Mouse (Mus musculus) hindbrain, embryonic 14.5 days (tissue): ENCODE measurements around the gene Gm4131. TPM values are rescaled to one million over a fixed set of nuclear protein-coding genes. Genes with fewer than 3 reads are reported as not detected.

Experiments used
- ATAC-seq: fragments of 200-750 bp; cut with Nextera tagmentation; 2 replicates; pipeline ENCODE4 v1.8.0; 2017; ENCODE audit warnings: moderate number of reproducible peaks, mild to moderate bottlenecking, moderate TSS enrichment, moderate library complexity; ENCODE audit not compliant: low FRiP score
- DNase-seq: peaks from one replicate; pipeline ENCODE4 v3.0.0-alpha.2; 2015; ENCODE audit warnings: low spot score
- H3K27ac ChIP-seq: fragments of 300-500 bp; sonication (generic); 2 replicates; pipeline ENCODE4 v1.5.1; 2014; ENCODE audit warnings: mild to moderate bottlenecking, moderate library complexity
- H3K27me3 ChIP-seq: fragments of 300-500 bp; sonication (generic); 2 replicates; pipeline ENCODE4 v1.6.1; 2014; ENCODE audit warnings: mild to moderate bottlenecking, low read length, mixed read lengths; ENCODE audit not compliant: control insufficient read depth, insufficient read depth
- H3K36me3 ChIP-seq: fragments of 300-500 bp; sonication (generic); replicated peaks from 2 replicates; pipeline ENCODE4 v1.6.1; 2014; ENCODE audit not compliant: control insufficient read depth, insufficient read depth
- H3K4me1 ChIP-seq: fragments of 300-500 bp; sonication (generic); replicated peaks from 2 replicates; pipeline ENCODE4 v1.6.1; 2014; ENCODE audit warnings: antibody characterized with exemption, low read length, mixed read lengths; ENCODE audit not compliant: control insufficient read depth, insufficient read depth
- H3K4me2 ChIP-seq: fragments of 300-500 bp; sonication (generic); replicated peaks from 2 replicates; pipeline ENCODE4 v1.6.1; 2014; ENCODE audit warnings: mild to moderate bottlenecking, moderate library complexity
- H3K4me3 ChIP-seq: fragments of 300-500 bp; sonication (generic); replicated peaks from 2 replicates; pipeline ENCODE4 v1.5.1; 2014; ENCODE audit warnings: mild to moderate bottlenecking, low read length
- H3K9ac ChIP-seq: fragments of 300-500 bp; sonication (generic); 2 replicates; pipeline ENCODE4 v1.6.1; 2014
- H3K9me3 ChIP-seq: fragments of 300-500 bp; sonication (generic); 2 replicates; pipeline ENCODE4 v1.6.1; 2016; ENCODE audit warnings: low read length; ENCODE audit not compliant: control insufficient read depth
- WGBS: fragments of 180-500 bp; shearing (Covaris S2); extraction: QIAGEN DNeasy Blood & Tissue Kit; methylation state at CpG from one replicate; pipeline ENCODE4 v1.1.7; 2014; 5-methylcytosine and 5-hydroxymethylcytosine counted together
- polyA plus RNA-seq: library from polyadenylated mRNA; unstranded; fragments of >200 nt; fragmentation: Nextera tagmentation; extraction: Ambion mirVana; gene quantifications from 2 replicates; pipeline ENCODE4 v1.2.1, GENCODE M21; 2014

Gene Gm4131
- polyA plus RNA-seq, 1 experiment from 2014 or later: 0.17 TPM

DNA sequence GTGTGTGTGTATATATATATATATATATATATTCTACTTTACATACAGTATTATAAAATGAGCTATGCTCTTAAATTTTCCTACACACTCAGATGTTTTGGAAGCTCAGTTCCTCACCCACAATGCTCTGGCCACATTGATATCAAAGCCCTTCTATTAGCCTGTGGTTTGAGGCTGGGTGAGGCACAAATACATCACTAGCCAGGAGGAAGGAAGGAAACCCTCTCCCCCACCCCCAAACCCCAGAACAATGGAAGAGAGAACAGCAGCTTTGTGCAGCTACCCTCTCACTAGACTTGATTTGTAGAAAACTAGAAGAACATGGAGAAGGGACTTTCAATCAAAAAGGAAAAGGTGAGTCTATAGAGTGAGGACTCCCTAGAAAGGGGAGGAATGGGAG is 126.7 kb downstream of the Gm4131 start:
- no peak overlapping the region for H3K9ac ChIP-seq
- DNase-seq: no peak

GRCm38 (mm10) chr14:62438236-62438635 is 128.5 kb downstream of the Gm4131 start:
- no peaks in the 10 kb centered on the region for H3K27me3 ChIP-seq
- no peaks in the 10 kb centered on the region for H3K36me3 ChIP-seq
- H3K9ac ChIP-seq: no peak overlapping the region
- 90% methylated on average over 4 of the region's 4 CpGs for WGBS
- DNase-seq (no peak), ATAC-seq (no peak)
- no peak overlapping the region for H3K4me3 ChIP-seq
- H3K27ac ChIP-seq: no peak overlapping the region
- no peak overlapping the region for H3K4me2 ChIP-seq
- H3K4me1 ChIP-seq: no peaks in the 10 kb centered on the region
- no peaks in the 10 kb centered on the region for H3K9me3 ChIP-seq

More for the DNA sequence above, 126.7 kb downstream of the Gm4131 start:
- H3K36me3 ChIP-seq: no peaks in the 10 kb centered on the region
- H3K4me1 ChIP-seq: no peaks in the 10 kb centered on the region
- no peak overlapping the region for H3K27ac ChIP-seq
- no peak overlapping the region for H3K4me2 ChIP-seq
- H3K9me3 ChIP-seq: no peaks in the 10 kb centered on the region
- H3K27me3 ChIP-seq: no peaks in the 10 kb centered on the region
- no peak for ATAC-seq
- H3K4me3 ChIP-seq: no peak overlapping the region

DNA sequence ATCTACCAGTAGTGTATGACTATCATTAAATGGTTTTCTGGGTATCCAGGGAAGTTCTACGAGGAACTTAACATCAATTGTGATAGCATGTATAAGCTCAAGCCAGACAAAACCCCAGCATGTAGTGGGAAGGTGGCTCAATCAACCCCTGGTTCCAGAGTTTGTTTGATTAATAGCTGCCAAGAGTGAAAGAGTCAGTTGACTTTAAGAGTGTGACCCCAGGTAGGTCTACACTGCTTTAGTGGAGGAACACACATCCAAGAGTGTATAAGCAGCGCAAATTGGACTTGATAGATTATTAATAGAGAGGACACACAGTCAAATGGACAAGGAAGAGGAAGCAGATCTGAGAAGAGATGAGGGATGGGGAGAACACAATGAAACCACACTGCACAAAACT is 128.9 kb downstream of the Gm4131 start:
- H3K9me3 ChIP-seq: no peaks in the 10 kb centered on the region
- no peak for ATAC-seq
- no peak overlapping the region for H3K4me2 ChIP-seq
- no peak overlapping the region for H3K4me3 ChIP-seq
- H3K27ac ChIP-seq: no peak overlapping the region
- WGBS: 93% methylated on average over 2 of the region's 2 CpGs
- no peaks in the 10 kb centered on the region for H3K4me1 ChIP-seq
- H3K36me3 ChIP-seq: no peaks in the 10 kb centered on the region
- DNase-seq: no peak
- no peaks in the 10 kb centered on the region for H3K27me3 ChIP-seq
- H3K9ac ChIP-seq: no peak overlapping the region

DNA sequence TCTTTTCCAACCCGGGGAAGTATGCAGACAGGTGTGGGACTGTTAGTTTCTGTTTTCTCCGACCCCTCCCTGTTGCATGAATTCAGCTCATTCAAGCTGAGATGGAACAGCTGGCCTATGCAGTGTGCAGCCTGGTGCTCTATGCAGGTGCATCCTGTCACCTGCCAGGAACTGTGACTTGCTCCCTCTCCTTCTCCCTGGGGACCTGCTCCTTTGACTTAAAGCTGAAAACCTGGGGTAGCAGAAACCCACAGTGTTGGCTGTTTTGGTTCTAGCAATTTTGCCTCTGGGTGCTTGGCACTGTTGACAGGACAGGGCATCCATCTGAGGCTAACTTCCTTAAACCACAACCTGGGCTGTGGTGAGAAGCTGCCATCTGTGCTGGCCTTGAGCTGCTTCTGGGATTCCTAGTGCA is 141.4 kb downstream of the Gm4131 start:
- Histone ChIP-seq H3K9ac (no peak overlapping the region), H3K36me3 (no peaks in the 10 kb centered on the region), H3K4me1 (no peaks in the 10 kb centered on the region), H3K9me3 (no peaks in the 10 kb centered on the region), H3K27me3 (no peaks in the 10 kb centered on the region), H3K27ac (no peak overlapping the region), H3K4me3 (no peak overlapping the region), H3K4me2 (no peak overlapping the region)
- ATAC-seq: no peak
- DNase-seq: no peak
- 76% methylated on average over 2 of the region's 2 CpGs for WGBS

DNA sequence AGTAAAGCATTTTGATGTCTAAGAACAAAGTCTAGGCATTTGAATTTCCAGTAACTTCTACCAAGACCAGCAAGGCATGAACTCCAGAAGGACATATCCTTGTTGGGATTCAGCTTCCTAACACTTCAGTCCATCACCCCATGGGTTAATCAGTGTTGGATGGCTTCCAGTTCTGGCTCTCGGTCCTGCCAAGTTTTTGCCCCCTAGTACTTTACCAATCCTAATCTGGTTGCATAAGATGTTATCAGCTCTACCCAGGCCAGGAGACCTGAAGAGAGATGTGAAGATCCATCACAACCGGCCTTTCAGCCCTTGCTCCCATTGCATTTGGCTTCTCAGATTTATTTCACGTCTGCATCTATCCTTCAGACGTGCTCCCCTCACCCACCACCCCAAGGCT is 144.5 kb downstream of the Gm4131 start:
- Histone ChIP-seq H3K27ac (no peak overlapping the region), H3K4me3 (no peak overlapping the region), H3K4me1 (0 out of 2 replicates have a peak, but pooled peaks cover under 1% of the 10 kb centered on the region), H3K4me2 (no peak overlapping the region), H3K36me3 (no peaks in the 10 kb centered on the region), H3K27me3 (no peaks in the 10 kb centered on the region), H3K9ac (no peak overlapping the region), H3K9me3 (no peaks in the 10 kb centered on the region)
- DNase-seq (peak; percentile 50), ATAC-seq (no peak)
- 63% methylated on average over 4 of the region's 4 CpGs for WGBS

DNA sequence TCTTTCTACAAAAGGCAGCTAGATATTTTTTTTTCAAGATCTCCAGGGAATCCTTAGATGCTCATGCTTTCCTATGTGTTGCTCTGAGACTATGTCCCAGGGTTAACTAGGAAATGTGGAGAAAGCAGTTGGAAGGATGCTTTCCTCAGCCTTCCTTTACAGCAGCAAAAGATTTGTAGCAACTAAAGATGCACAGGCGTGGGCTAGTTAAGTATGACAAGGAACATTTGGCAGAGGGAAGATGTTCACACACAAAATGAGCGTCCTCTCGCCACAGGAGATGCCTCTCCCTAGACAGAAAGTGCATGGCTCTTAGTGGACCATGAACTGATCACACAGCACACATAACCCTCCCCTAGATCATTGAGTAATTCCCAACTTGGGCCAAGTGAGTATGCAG is 149.2 kb downstream of the Gm4131 start:
- DNase-seq (no peak), ATAC-seq (no peak)
- Histone ChIP-seq H3K9me3 (no peaks in the 10 kb centered on the region), H3K4me3 (no peak overlapping the region), H3K27me3 (no peaks in the 10 kb centered on the region), H3K4me2 (no peak overlapping the region), H3K36me3 (no peaks in the 10 kb centered on the region), H3K27ac (peak overlapping the region; percentile 69), H3K9ac (no peak overlapping the region), H3K4me1 (0 out of 2 replicates have a peak, but pooled peaks cover 4% of the 10 kb centered on the region)
- 90% methylated on average over 3 of the region's 3 CpGs for WGBS

DNA sequence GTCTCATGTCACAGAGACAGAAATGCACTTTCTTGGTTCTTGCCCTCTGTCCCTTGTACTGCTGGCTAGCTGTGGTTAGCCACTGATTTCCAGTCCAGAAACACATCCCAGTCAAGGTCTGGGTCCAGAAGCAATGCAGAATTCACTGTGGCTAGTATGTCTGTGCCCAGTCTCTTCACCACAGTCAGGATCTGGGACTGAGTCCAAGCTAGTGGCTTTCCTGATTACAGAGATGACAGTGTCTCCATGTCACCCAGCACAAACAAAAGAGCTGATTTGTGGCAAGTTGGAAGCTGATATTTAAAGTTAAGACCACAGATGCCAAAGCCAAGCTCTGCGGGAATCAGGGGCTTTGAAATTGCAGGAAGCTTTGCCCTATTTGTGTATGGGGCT is 150.0 kb downstream of the Gm4131 start:
- ATAC-seq (peak; percentile 83), DNase-seq (peak; percentile 50)
- 42% methylated on average over 1 of the region's 1 CpGs for WGBS
- H3K9me3 ChIP-seq: no peaks in the 10 kb centered on the region
- no peak overlapping the region for H3K4me3 ChIP-seq
- H3K4me2 ChIP-seq: no peak overlapping the region
- no peak overlapping the region for H3K9ac ChIP-seq
- no peaks in the 10 kb centered on the region for H3K36me3 ChIP-seq
- 0 out of 2 replicates have a peak, but pooled peaks cover 4% of the 10 kb centered on the region for H3K4me1 ChIP-seq
- H3K27ac ChIP-seq: peak overlapping the region; percentile 69
- no peaks in the 10 kb centered on the region for H3K27me3 ChIP-seq

DNA sequence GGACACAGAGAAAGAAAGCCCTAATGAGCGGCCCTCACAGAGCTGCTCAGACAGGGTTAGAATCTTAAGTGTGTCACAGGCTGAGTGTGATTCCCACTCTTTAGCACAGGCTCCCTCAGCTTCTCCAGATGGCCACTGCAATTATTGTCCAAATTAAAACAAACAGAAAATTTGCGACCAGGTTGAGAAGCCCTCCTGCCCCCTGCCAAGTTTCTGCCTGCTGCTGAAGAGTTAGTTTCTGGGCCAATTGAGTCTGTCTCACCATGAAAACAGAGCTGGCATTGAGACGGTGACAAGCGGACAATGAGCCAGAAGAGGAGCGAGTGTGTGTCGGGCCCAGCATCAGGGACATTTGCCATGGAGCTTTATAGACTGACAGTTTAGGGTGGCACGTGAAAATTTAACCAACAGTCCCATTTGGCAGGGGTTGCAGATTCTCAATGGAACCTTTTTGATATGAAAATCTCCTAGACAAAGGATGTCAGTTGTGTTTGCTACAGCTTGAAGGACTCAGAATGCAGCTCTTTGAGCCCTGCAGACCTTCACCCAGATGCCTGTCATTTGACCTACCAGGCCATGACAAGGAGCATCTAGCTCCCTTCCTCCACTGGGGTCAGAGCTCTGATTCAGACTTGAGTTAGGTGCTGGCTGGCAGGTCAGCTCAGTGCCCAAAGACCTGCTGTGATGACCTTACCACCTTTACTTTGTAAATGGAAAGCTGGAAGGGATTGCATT is 150.5 kb downstream of the Gm4131 start:
- H3K27me3 ChIP-seq: no peaks in the 10 kb centered on the region
- DNase-seq (peak; percentile 64), ATAC-seq (peak; percentile 91)
- H3K36me3 ChIP-seq: no peaks in the 10 kb centered on the region
- H3K9me3 ChIP-seq: no peaks in the 10 kb centered on the region
- no peak overlapping the region for H3K4me2 ChIP-seq
- 20% methylated on average over 7 of the region's 7 CpGs for WGBS
- peak overlapping the region; percentile 69 for H3K27ac ChIP-seq
- 0 out of 2 replicates have a peak, but pooled peaks cover 4% of the 10 kb centered on the region for H3K4me1 ChIP-seq
- H3K9ac ChIP-seq: no peak overlapping the region
- H3K4me3 ChIP-seq: no peak overlapping the region
